Comparison of ENCODE assay signal across 9 mouse cellular contexts in the genomic region with DNA sequence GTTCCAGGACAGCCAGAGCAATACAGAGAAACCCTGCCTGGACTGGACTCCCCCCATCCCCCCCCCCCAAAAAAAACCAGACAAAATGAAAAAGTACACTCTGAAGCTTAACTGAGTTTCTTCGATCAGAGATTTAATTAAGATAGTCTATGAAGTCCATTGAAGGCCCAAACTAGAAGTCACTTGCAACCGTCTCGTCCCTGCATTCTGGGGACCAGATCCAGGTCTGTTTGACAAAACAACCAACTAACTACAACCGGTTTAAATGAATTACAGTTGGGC. TPM values are rescaled to one million over a fixed set of nuclear protein-coding genes. Genes with fewer than 3 reads are reported as not detected.
DNase-seq lines count a peak whose midpoint lies in the region; ATAC-seq and TF ChIP-seq lines count a peak whose summit lies in the region.
"Had no signal": no experiment of that assay in that cellular context is flagged by ENCODE, and none has a peak within 500 bp of the region (broad histone marks: within the 10 kb centered on the region; RNA-seq: fewer than 3 reads in every experiment).

No protein-coding gene starts in this region.

- H3K36me3 ChIP-seq in hindbrain, postnatal 0 days (ENCODE audit: insufficient read depth, low read length): no peaks in the 10 kb centered on the region
- no peaks in the 10 kb centered on the region for H3K36me3 ChIP-seq in midbrain, postnatal 0 days (ENCODE audit: insufficient read depth, low read length)

- peaks cover 3% of the 10 kb centered on the region; the same call in 1 of the 2 replicates for H3K4me1 ChIP-seq in cortical plate, adult 2 months (ENCODE audit: control insufficient read depth, insufficient read depth, low read length)
- peaks cover 13% of the 10 kb centered on the region for H3K4me1 ChIP-seq in hindbrain, postnatal 0 days (ENCODE audit: insufficient read depth, low read length)
- peaks cover 3% of the 10 kb centered on the region for H3K4me1 ChIP-seq in midbrain, postnatal 0 days (ENCODE audit: insufficient read depth, low read length)

- peak overlapping the region; percentile 100 for H3K27ac ChIP-seq in layer of hippocampus, adult 2 months
- peak overlapping the region; percentile 100 for H3K27ac ChIP-seq in cortical plate, adult 2 months (ENCODE audit: insufficient read depth, low read length)
- H3K27ac ChIP-seq in hindbrain, postnatal 0 days: peak overlapping the region; percentile 100
- peak overlapping the region; percentile 100 for H3K27ac ChIP-seq in midbrain, postnatal 0 days (ENCODE audit: low read depth, low read length)

- DNase-seq in layer of hippocampus, adult 2 months (ENCODE audit: low spot score in 2 of 2): no peak
- DNase-seq in layer of hippocampus, adult 9-11 months: no peak
- DNase-seq in hindbrain, postnatal 0 days (ENCODE audit: low spot score): no peak
- DNase-seq in midbrain, postnatal 0 days (ENCODE audit: low spot score): no peak
- DNase-seq in layer of hippocampus, postnatal 36 days: no peak
- no peak for DNase-seq in adrenal gland, adult (ENCODE audit: inconsistent age in 2 of 2, low spot score in 1 of 2)

- WGBS in hindbrain, postnatal 0 days: 9% methylated on average over 4 of the region's 4 CpGs
- 11% methylated on average over 4 of the region's 4 CpGs for WGBS in midbrain, postnatal 0 days

- H3K27me3 ChIP-seq in hindbrain, postnatal 0 days (ENCODE audit: insufficient read depth, low read length): no peaks in the 10 kb centered on the region
- H3K27me3 ChIP-seq in midbrain, postnatal 0 days (ENCODE audit: insufficient read depth, low read length): no peaks in the 10 kb centered on the region

- H3K4me2 ChIP-seq in hindbrain, postnatal 0 days (ENCODE audit: low read depth, low read length): peak overlapping the region; percentile 57
- H3K4me2 ChIP-seq in midbrain, postnatal 0 days (ENCODE audit: low read depth, low read length, poor library complexity, severe bottlenecking): peak overlapping the region; percentile 59

- H3K4me3 ChIP-seq in layer of hippocampus, adult 2 months: peak overlapping the region; percentile 71
- H3K4me3 ChIP-seq in cortical plate, adult 2 months (ENCODE audit: insufficient read depth, low read length): peak overlapping the region; percentile 97
- peak overlapping the region; percentile 86 for H3K4me3 ChIP-seq in hindbrain, postnatal 0 days (ENCODE audit: low read length)
- peak overlapping the region; percentile 97 for H3K4me3 ChIP-seq in midbrain, postnatal 0 days (ENCODE audit: low read depth, low read length)

- H3K9me3 ChIP-seq in hindbrain, postnatal 0 days (ENCODE audit: low read length): no peaks in the 10 kb centered on the region
- no peaks in the 10 kb centered on the region for H3K9me3 ChIP-seq in midbrain, postnatal 0 days (ENCODE audit: low read length)

- TF ChIP-seq POLR2A in cortical plate, adult 2 months (IDR thresholded peaks at IDR 0.05; ENCODE audit: extremely low read depth, insufficient read depth, low read length): no peak

- ATAC-seq in hindbrain, postnatal 0 days: no peak
- ATAC-seq in midbrain, postnatal 0 days (ENCODE audit: low FRiP score): no peak
- no peak for ATAC-seq in erythroid progenitor cell, adult 5-6 weeks (replicated peaks; ENCODE audit: low FRiP score, poor library complexity, severe bottlenecking)

- TF ChIP-seq CTCF in layer of hippocampus, adult 2 months (conservative IDR thresholded peaks at IDR 0.05): no peak
- no peak for TF ChIP-seq CTCF in cortical plate, adult 2 months (IDR thresholded peaks at IDR 0.05; ENCODE audit: extremely low read depth, insufficient read depth, low read length)
- TF ChIP-seq CTCF in hindbrain, postnatal 0 days (IDR thresholded peaks at IDR 0.05; ENCODE audit: low read depth): no peak
- no peak for TF ChIP-seq CTCF in midbrain, postnatal 0 days (IDR thresholded peaks at IDR 0.05)

- H3K9ac ChIP-seq in hindbrain, postnatal 0 days (replicated peaks; ENCODE audit: low read length): peak overlapping the region; percentile 100
- H3K9ac ChIP-seq in midbrain, postnatal 0 days (replicated peaks; ENCODE audit: low read length, poor library complexity, severe bottlenecking): peak overlapping the region; percentile 100

RNA-seq across cellular contexts. Expression of a gene that starts 2.2 kb away (rescaled TPM):
- 10 to 100 TPM; 56.1 to 61.3 TPM for total RNA-seq in layer of hippocampus, adult 2 months (2021)
- 33.1 and 33.9 TPM in 2 replicates for polyA plus RNA-seq in cortical plate, adult 2 months (2012; rRNA removed)
- total RNA-seq in hindbrain, postnatal 0 days (2014; rRNA removed): 22.9 and 23.1 TPM in 2 replicates
- polyA plus RNA-seq in hindbrain, postnatal 0 days (2015; fragmentation: Nextera tagmentation; extraction: Ambion mirVana): 5.1 and 5.2 TPM in 2 replicates
- 31.2 and 31.6 TPM in 2 replicates for total RNA-seq in midbrain, postnatal 0 days (2014; rRNA removed)
- polyA plus RNA-seq in midbrain, postnatal 0 days (2015; fragmentation: Nextera tagmentation; extraction: Ambion mirVana): 6.5 and 7.0 TPM in 2 replicates
- 10 to 100 TPM; 48.2 to 62.2 TPM for total RNA-seq in layer of hippocampus, postnatal 36 days (2021)
- 28.8 and 64.6 TPM in 2 replicates for total RNA-seq in erythroid progenitor cell, adult 5-6 weeks (2015; ENCODE audit: low replicate concordance)
- 18.7 and 68.4 TPM in 2 replicates for total RNA-seq in erythroid progenitor cell, adult 5-6 weeks (2017; ENCODE audit: low replicate concordance)

RNA-seq across cellular contexts. Expression of a gene that starts 34.4 kb away (rescaled TPM):
- 10 to 100 TPM; 27.3 to 36.3 TPM for total RNA-seq in layer of hippocampus, adult 2 months (2021)
- 25.6 and 26.1 TPM in 2 replicates for polyA plus RNA-seq in cortical plate, adult 2 months (2012; rRNA removed)
- 41.8 and 61.5 TPM in 2 replicates for total RNA-seq in hindbrain, postnatal 0 days (2014; rRNA removed)
- polyA plus RNA-seq in hindbrain, postnatal 0 days (2015; fragmentation: Nextera tagmentation; extraction: Ambion mirVana): 50.7 and 54.5 TPM in 2 replicates
- 43.1 and 46.3 TPM in 2 replicates for total RNA-seq in midbrain, postnatal 0 days (2014; rRNA removed)
- 49.9 and 51.2 TPM in 2 replicates for polyA plus RNA-seq in midbrain, postnatal 0 days (2015; fragmentation: Nextera tagmentation; extraction: Ambion mirVana)
- total RNA-seq in layer of hippocampus, postnatal 36 days (2021): 10 to 100 TPM; 29.0 to 32.8 TPM
- 3.2 and 7.5 TPM in 2 replicates for total RNA-seq in erythroid progenitor cell, adult 5-6 weeks (2015; ENCODE audit: low replicate concordance)
- total RNA-seq in erythroid progenitor cell, adult 5-6 weeks (2017; ENCODE audit: low replicate concordance): 1.1 and 2.7 TPM in 2 replicates

RNA-seq across cellular contexts. Expression of a gene that starts 54.2 kb away (rescaled TPM):
- total RNA-seq in layer of hippocampus, adult 2 months (2021): not detected
- polyA plus RNA-seq in cortical plate, adult 2 months (2012; rRNA removed): not detected in 2 replicates
- total RNA-seq in hindbrain, postnatal 0 days (2014; rRNA removed): not detected in 2 replicates
- 0.05 TPM in 1 of 2 replicates, not detected in the other for polyA plus RNA-seq in hindbrain, postnatal 0 days (2015; fragmentation: Nextera tagmentation; extraction: Ambion mirVana)
- total RNA-seq in midbrain, postnatal 0 days (2014; rRNA removed): not detected in 2 replicates
- not detected in 2 replicates for polyA plus RNA-seq in midbrain, postnatal 0 days (2015; fragmentation: Nextera tagmentation; extraction: Ambion mirVana)
- total RNA-seq in layer of hippocampus, postnatal 36 days (2021): not detected
- total RNA-seq in erythroid progenitor cell, adult 5-6 weeks (2015; ENCODE audit: low replicate concordance): not detected in 2 replicates
- total RNA-seq in erythroid progenitor cell, adult 5-6 weeks (2017; ENCODE audit: low replicate concordance): not detected in 2 replicates
- total RNA-seq: adrenal gland, adult 2 months had no signal
- polyA plus RNA-seq: adrenal gland, adult 2 months had no signal
